Mouse (Mus musculus) midbrain, embryonic 16.5 days (tissue): ENCODE data around the gene Mocs3. TPM values are rescaled to one million over a fixed set of nuclear protein-coding genes. Genes with fewer than 3 reads are reported as not detected.
A peak's percentile ranks its signal among the peaks of the same experiment; 100 is the strongest.

Experiments used
- ATAC-seq: fragments of 200-750 bp; cut with Nextera tagmentation; 2 replicates; pipeline ENCODE4 v1.8.0; 2017; ENCODE audit warnings: moderate TSS enrichment
- H3K27ac ChIP-seq: fragments of 300-500 bp; sonication (generic); 2 replicates; pipeline ENCODE4 v1.5.1; 2014; ENCODE audit warnings: mild to moderate bottlenecking, low read length, mixed read lengths
- H3K27me3 ChIP-seq: fragments of 300-500 bp; sonication (generic); 2 replicates; pipeline ENCODE4 v1.6.1; 2014; ENCODE audit warnings: low read depth, low read length, mixed read lengths; ENCODE audit not compliant: control insufficient read depth, insufficient read depth
- H3K36me3 ChIP-seq: fragments of 300-500 bp; sonication (generic); 2 replicates; pipeline ENCODE4 v1.6.1; 2014; ENCODE audit warnings: mild to moderate bottlenecking, low read length, moderate library complexity, mixed read lengths; ENCODE audit not compliant: control insufficient read depth, insufficient read depth
- H3K4me1 ChIP-seq: fragments of 300-500 bp; sonication (generic); 2 replicates; pipeline ENCODE4 v1.6.1; 2014; ENCODE audit warnings: mild to moderate bottlenecking, low read length, mixed read lengths; ENCODE audit not compliant: control insufficient read depth, insufficient read depth
- H3K4me2 ChIP-seq: fragments of 300-500 bp; sonication (generic); 2 replicates; pipeline ENCODE4 v1.6.1; 2014; ENCODE audit warnings: mild to moderate bottlenecking, low read length, mixed read lengths
- H3K4me3 ChIP-seq: fragments of 300-500 bp; sonication (generic); 2 replicates; pipeline ENCODE4 v1.5.1; 2014; ENCODE audit warnings: low read depth, mild to moderate bottlenecking, low read length, moderate library complexity, mixed read lengths
- H3K9ac ChIP-seq: fragments of 300-500 bp; sonication (generic); 2 replicates; pipeline ENCODE4 v1.6.1; 2014; ENCODE audit warnings: low read depth, low read length, mixed read lengths
- H3K9me3 ChIP-seq: fragments of 300-500 bp; sonication (generic); replicated peaks from 2 replicates; pipeline ENCODE4 v1.6.1; 2014; ENCODE audit warnings: mild to moderate bottlenecking, low read length, mixed read lengths; ENCODE audit not compliant: control insufficient read depth, poor library complexity, severe bottlenecking
- WGBS: fragments of 180-500 bp; shearing (Covaris S2); extraction: QIAGEN DNeasy Blood & Tissue Kit; methylation state at CpG from one replicate; pipeline ENCODE4 v1.1.7; 2014; 5-methylcytosine and 5-hydroxymethylcytosine counted together
- polyA plus RNA-seq: library from polyadenylated mRNA; unstranded; fragments of >200 nt; fragmentation: Nextera tagmentation; extraction: Ambion mirVana; gene quantifications from 2 replicates; pipeline ENCODE4 v1.2.1, GENCODE M21; 2015

Gene Mocs3
- polyA plus RNA-seq, 1 experiment from 2014 or later = 8.5 TPM

- H3K9me3 ChIP-seq = no peaks in the 10 kb centered on the region; the same call in 1 of the 2 replicates
- no peak overlapping the region for H3K27ac ChIP-seq
- H3K27me3 ChIP-seq = no peaks in the 10 kb centered on the region
- H3K4me3 ChIP-seq = no peak overlapping the region
- 42% methylated on average over 9 of the region's 9 CpGs for WGBS
- no peaks in the 10 kb centered on the region for H3K4me1 ChIP-seq
- no peaks in the 10 kb centered on the region; the same call in 1 of the 2 replicates for H3K36me3 ChIP-seq
- no peak for ATAC-seq
- no peak overlapping the region for H3K4me2 ChIP-seq
- H3K9ac ChIP-seq = no peak overlapping the region
Measured at GRCm38 (mm10) chr2:168273387-168273786, 43.0 kb downstream of the Mocs3 start.

DNA sequence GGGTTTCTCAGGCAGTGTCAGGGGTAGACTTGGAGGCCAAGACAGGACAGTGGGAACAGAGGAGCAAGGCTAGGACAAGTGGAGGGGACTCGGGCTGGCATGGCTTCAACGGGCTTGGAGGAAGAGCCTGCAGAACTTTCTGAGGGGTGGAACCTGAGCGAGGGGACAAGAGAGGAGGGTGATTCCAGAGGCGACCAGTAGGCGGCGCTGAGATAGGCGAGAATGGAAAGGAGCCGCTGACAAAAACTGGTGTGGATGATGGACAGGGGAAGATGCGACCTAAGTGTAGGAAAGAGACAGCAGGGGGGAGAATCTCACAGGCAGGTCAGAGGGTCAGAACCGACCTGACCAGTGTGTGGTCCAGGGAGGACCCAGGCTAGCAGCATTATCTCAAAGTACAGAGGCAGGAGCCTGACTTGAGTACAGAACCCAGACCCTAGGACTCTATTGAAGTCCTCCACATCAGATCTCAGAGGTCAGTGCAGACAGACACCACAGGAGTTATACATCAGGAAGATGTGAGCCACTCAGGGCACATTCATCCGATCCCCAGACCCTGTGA is 44.0 kb downstream of the Mocs3 start:
- Histone ChIP-seq H3K9me3 (no peaks in the 10 kb centered on the region), H3K9ac (no peak overlapping the region), H3K27ac (no peak overlapping the region), H3K36me3 (no peaks in the 10 kb centered on the region), H3K27me3 (peaks cover 6% of the 10 kb centered on the region), H3K4me1 (no peaks in the 10 kb centered on the region), H3K4me2 (no peak overlapping the region), H3K4me3 (no peak overlapping the region)
- no peak for ATAC-seq
- WGBS = 13% methylated on average over 11 of the region's 11 CpGs

- H3K27me3 ChIP-seq = peaks cover 31% of the 10 kb centered on the region
- peak; percentile 60 for ATAC-seq
- 0 out of 2 replicates have a peak, but pooled peaks cover 3% of the 10 kb centered on the region for H3K9me3 ChIP-seq
- peak overlapping the region; percentile 62 for H3K9ac ChIP-seq
- peak overlapping the region; percentile 89 for H3K4me2 ChIP-seq
- H3K4me3 ChIP-seq = peak overlapping the region; percentile 49
- under 1% methylated on average over 54 of the region's 82 CpGs for WGBS
- no peak overlapping the region for H3K27ac ChIP-seq
- H3K4me1 ChIP-seq = peaks cover 12% of the 10 kb centered on the region; the same call in 1 of the 2 replicates
- H3K36me3 ChIP-seq = no peaks in the 10 kb centered on the region
Measured at GRCm38 (mm10) chr2:168280729-168281581, 50.5 kb downstream of the Mocs3 start.

GRCm38 (mm10) chr2:168281582-168281981 is 51.2 kb downstream of the Mocs3 start, which contains the start of gene Kcng1:
Gene Kcng1 (minus strand): TSS chr2:168281736.
- Histone ChIP-seq H3K27ac (no peak within 1 kb of the TSS), H3K4me2 (peak within 1 kb of the TSS; percentile 89), H3K9me3 (0 out of 2 replicates have a peak, but pooled peaks cover 3% of the 10 kb centered on the region), H3K9ac (peak within 1 kb of the TSS; percentile 62), H3K27me3 (peaks cover 31% of the 10 kb centered on the region), H3K36me3 (no peaks in the 10 kb centered on the region), H3K4me3 (peak within 1 kb of the TSS; percentile 49), H3K4me1 (peaks cover 12% of the 10 kb centered on the region; the same call in 1 of the 2 replicates)
- 19% methylated on average over 12 of the region's 12 CpGs for WGBS
- ATAC-seq = peak; percentile 3; the same call in 1 of the 2 replicates

Other genes with a start within 250 kb of the Mocs3 start
- 0.53 and 0.58 TPM in 2 replicates for gene Ripor3, start 220.0 kb upstream of the Mocs3 start, polyA plus RNA-seq
- 6.8 and 7.3 TPM in 2 replicates for gene Pard6b, start 149.6 kb upstream of the Mocs3 start, polyA plus RNA-seq
- 2.7 and 2.8 TPM in 2 replicates for gene Adnp, start 23.5 kb upstream of the Mocs3 start, polyA plus RNA-seq
- 18.2 and 21.7 TPM in 2 replicates for gene Gm20716, start 258 bp upstream of the Mocs3 start, polyA plus RNA-seq
- 80.3 and 83.4 TPM in 2 replicates for gene Dpm1, start within 50 bp of the Mocs3 start, polyA plus RNA-seq
- gene Kcng1, start 51.1 kb downstream of the Mocs3 start, polyA plus RNA-seq = 3.5 and 3.6 TPM in 2 replicates